Mouse (Mus musculus) C2C12 (cell line): ENCODE data around the gene Gucy2g. TPM values are rescaled to one million over a fixed set of nuclear protein-coding genes. Genes with fewer than 3 reads are reported as not detected.

ENCODE experiments used
- H3K27me3 ChIP-seq: one replicate; pipeline ENCODE4 v1.6.1; 2011; ENCODE audit not compliant: control insufficient read depth, insufficient read depth, insufficient read length
- H3K36me3 ChIP-seq: one replicate; pipeline ENCODE4 v1.6.1; 2011; ENCODE audit not compliant: control insufficient read depth, insufficient read depth
- H3K4me3 ChIP-seq: one replicate; pipeline ENCODE4 v1.5.1; 2011; ENCODE audit warnings: mild to moderate bottlenecking, control low read depth; ENCODE audit not compliant: poor library complexity, insufficient read depth, severe bottlenecking
- H3K79me2 ChIP-seq: one replicate; pipeline ENCODE4 v1.6.1; 2011; ENCODE audit not compliant: control insufficient read depth, insufficient read depth
- H3K79me3 ChIP-seq: one replicate; pipeline ENCODE4 v1.6.1; 2011; ENCODE audit warnings: low read depth, control low read depth
- H3ac ChIP-seq: one replicate; pipeline ENCODE3; 2011; ENCODE audit warnings: low read depth; ENCODE audit not compliant: control insufficient read depth, insufficient read length
- CEBPB ChIP-seq: IDR thresholded peaks from one replicate; pipeline ENCODE4 v1.6.1; 2011; ENCODE audit warnings: low read depth, mild to moderate bottlenecking, control low read depth, moderate library complexity
- CTCF ChIP-seq: IDR thresholded peaks from one replicate; pipeline ENCODE4 v1.5.1; 2011; ENCODE audit not compliant: control insufficient read depth, insufficient read depth, insufficient read length
- FOSL1 ChIP-seq: IDR thresholded peaks from one replicate; pipeline ENCODE4 v1.8.0; 2011; ENCODE audit warnings: mild to moderate bottlenecking, low read length; ENCODE audit not compliant: poor library complexity, insufficient read depth, severe bottlenecking
- MAX ChIP-seq: IDR thresholded peaks from one replicate; pipeline ENCODE4 v1.6.1; 2011; ENCODE audit warnings: mild to moderate bottlenecking, control low read depth
- MYOD1 ChIP-seq: IDR thresholded peaks from one replicate; pipeline ENCODE4 v1.6.1; 2011; ENCODE audit warnings: low read depth; ENCODE audit not compliant: control insufficient read depth, insufficient read length
- MYOG ChIP-seq: IDR thresholded peaks from one replicate; pipeline ENCODE4 v1.6.1; 2011; ENCODE audit not compliant: control insufficient read depth, insufficient read length; ENCODE audit errors: extremely low read depth
- USF1 ChIP-seq: IDR thresholded peaks from one replicate; pipeline ENCODE4 v1.6.1; 2011; ENCODE audit warnings: low read depth, mild to moderate bottlenecking, control low read depth, moderate library complexity
- polyA plus RNA-seq: library from polyadenylated mRNA; unstranded; fragments of >200 nt; fragmentation: generic; extraction: Trizol; gene quantifications from one replicate; pipeline ENCODE4 v1.2.1, GENCODE M21; 2012; ENCODE audit warnings: missing spikeins

Gene Gucy2g
- polyA plus RNA-seq, 1 experiment: 0.02 TPM

DNA sequence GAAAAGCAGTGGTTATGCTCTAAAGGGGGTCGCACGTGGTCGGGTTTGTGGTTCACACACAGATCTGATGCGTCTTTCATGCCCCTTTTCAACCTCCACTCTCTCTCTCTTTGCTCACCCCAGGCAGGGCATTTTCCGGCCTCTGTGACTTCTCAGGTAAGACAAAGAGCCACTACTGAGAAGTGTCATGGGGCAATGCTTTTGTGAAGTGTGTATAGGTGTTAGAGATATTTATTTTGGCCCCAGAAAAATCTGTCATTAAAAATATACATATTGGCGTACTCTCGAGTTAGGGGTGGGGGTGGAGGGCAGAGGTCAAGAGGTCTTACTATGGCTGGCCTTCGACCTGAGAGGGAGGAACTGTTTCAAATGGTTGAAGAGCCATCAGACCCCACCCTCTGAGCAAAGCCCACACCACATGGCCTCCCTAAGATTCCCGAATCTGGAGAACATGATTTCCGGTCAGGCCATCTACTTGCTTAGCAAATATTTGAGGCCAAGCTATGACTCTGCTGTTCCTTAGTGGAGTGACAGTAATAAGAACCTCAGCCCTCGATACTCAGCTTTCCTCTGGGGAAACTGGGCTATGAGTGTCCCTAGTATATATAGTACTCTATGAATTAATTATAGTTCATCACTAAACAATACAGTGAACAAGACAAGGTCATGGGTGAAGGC lies 47.2 kb downstream of the Gucy2g start:
- Histone ChIP-seq H3K79me3 (no peaks in the 10 kb centered on the region), H3K79me2 (no peaks in the 10 kb centered on the region), H3ac (no peak overlapping the region), H3K4me3 (no peak overlapping the region), H3K27me3 (peaks cover 17% of the 10 kb centered on the region), H3K36me3 (no peaks in the 10 kb centered on the region)
- TF ChIP-seq USF1: no peak
- no peak for TF ChIP-seq MAX
- TF ChIP-seq MYOG: no peak
- no peak for TF ChIP-seq CEBPB
- TF ChIP-seq MYOD1: no peak
- no peak for TF ChIP-seq FOSL1
- no peak for TF ChIP-seq CTCF

- H3K79me3 ChIP-seq: no peaks in the 10 kb centered on the region
- H3K79me2 ChIP-seq: no peaks in the 10 kb centered on the region
- peaks cover 21% of the 10 kb centered on the region for H3K27me3 ChIP-seq
- no peak for TF ChIP-seq USF1
- no peak for TF ChIP-seq FOSL1
- TF ChIP-seq MYOD1: no peak
- TF ChIP-seq CTCF: no peak
- no peak for TF ChIP-seq CEBPB
- TF ChIP-seq MAX: no peak
- no peak for TF ChIP-seq MYOG
- H3K36me3 ChIP-seq: no peaks in the 10 kb centered on the region
- H3K4me3 ChIP-seq: no peak overlapping the region
- H3ac ChIP-seq: no peak overlapping the region
Measured at GRCm38 (mm10) chr19:55192254-55192945, 48.6 kb downstream of the Gucy2g start.

- no peaks in the 10 kb centered on the region for H3K79me2 ChIP-seq
- no peak overlapping the region for H3ac ChIP-seq
- TF ChIP-seq MYOG: no peak
- no peak for TF ChIP-seq MYOD1
- no peak for TF ChIP-seq MAX
- no peak for TF ChIP-seq FOSL1
- no peak for TF ChIP-seq USF1
- no peak for TF ChIP-seq CEBPB
- no peak for TF ChIP-seq CTCF
- no peaks in the 10 kb centered on the region for H3K36me3 ChIP-seq
- no peak overlapping the region for H3K4me3 ChIP-seq
- no peaks in the 10 kb centered on the region for H3K79me3 ChIP-seq
- peaks cover 21% of the 10 kb centered on the region for H3K27me3 ChIP-seq
Measured at GRCm38 (mm10) chr19:55191596-55191995, 49.4 kb downstream of the Gucy2g start.

- H3K4me3 ChIP-seq: no peak overlapping the region
- peaks cover 21% of the 10 kb centered on the region for H3K27me3 ChIP-seq
- TF ChIP-seq FOSL1: no peak
- no peak for TF ChIP-seq MAX
- H3K79me2 ChIP-seq: no peaks in the 10 kb centered on the region
- no peaks in the 10 kb centered on the region for H3K79me3 ChIP-seq
- H3ac ChIP-seq: no peak overlapping the region
- H3K36me3 ChIP-seq: no peaks in the 10 kb centered on the region
Measured at GRCm38 (mm10) chr19:55190065-55190464, 51.0 kb downstream of the Gucy2g start.

DNA sequence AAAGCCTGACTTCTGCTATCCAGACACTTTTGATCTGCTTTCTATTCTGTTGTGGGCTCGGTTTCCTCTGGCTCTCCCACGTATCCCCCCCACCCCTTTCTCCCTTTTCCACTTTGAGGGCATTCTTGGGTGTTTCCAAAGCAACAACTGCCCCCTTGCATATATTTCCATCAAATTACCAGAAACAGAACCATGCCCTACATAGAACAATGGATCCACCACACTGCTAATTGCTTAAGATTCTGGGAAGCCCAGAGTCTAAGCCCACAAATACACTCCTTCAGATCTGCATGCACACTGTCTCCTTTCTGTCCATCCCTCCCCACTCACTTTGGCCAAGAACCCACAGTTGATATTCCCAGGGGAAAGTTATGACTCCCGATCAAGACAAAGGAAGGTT lies 55.4 kb downstream of the Gucy2g start:
- peaks cover 29% of the 10 kb centered on the region for H3K27me3 ChIP-seq
- no peaks in the 10 kb centered on the region for H3K79me3 ChIP-seq
- no peak overlapping the region for H3K4me3 ChIP-seq
- H3ac ChIP-seq: no peak overlapping the region
- H3K36me3 ChIP-seq: no peaks in the 10 kb centered on the region
- no peak for TF ChIP-seq MAX
- no peak for TF ChIP-seq USF1
- no peak for TF ChIP-seq CEBPB
- no peak for TF ChIP-seq MYOG
- TF ChIP-seq CTCF: no peak
- no peak for TF ChIP-seq FOSL1
- TF ChIP-seq MYOD1: no peak
- no peaks in the 10 kb centered on the region for H3K79me2 ChIP-seq

- Histone ChIP-seq H3K79me3 (no peaks in the 10 kb centered on the region), H3ac (no peak overlapping the region), H3K4me3 (no peak overlapping the region), H3K36me3 (no peaks in the 10 kb centered on the region), H3K79me2 (no peaks in the 10 kb centered on the region), H3K27me3 (peaks cover 30% of the 10 kb centered on the region)
- TF ChIP-seq MYOG (no peak), CEBPB (no peak), CTCF (no peak), MAX (no peak), MYOD1 (no peak), USF1 (no peak), FOSL1 (no peak)
Measured at GRCm38 (mm10) chr19:55185074-55185473, 56.0 kb downstream of the Gucy2g start.
